Mouse (Mus musculus): Measurements from ENCODE around the gene Plcg2. TPM values are rescaled to one million over a fixed set of nuclear protein-coding genes. Genes with fewer than 3 reads are reported as not detected.
A peak's percentile ranks its signal among the peaks of the same experiment; 100 is the strongest.

The Plcg2 gene
- polyA plus RNA-seq, 2 experiments, result 3.2 to 3.6 TPM

DNA sequence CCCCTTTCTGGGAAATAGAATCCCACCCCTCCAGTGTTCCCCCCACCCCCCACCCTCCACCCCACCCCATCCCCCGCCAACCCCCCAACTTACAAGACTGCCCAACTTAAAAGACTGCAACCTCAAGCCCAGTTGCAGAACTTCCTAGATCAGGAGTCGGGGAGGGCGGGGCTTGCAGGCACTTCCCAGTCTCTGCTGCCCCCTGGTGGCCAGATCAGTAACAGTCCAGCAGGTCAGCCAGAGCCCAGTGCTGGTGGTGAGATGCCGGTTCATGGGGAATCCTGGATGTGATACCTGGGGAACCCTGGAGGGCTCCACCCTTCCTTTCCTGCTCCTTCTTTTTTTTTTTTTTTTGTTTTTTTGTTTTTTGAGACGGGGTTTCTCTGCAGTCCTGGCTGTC, 23.1 kb upstream of the Plcg2 start:
- Histone ChIP-seq H3K4me1 (ENCODE audit: control insufficient read depth, insufficient read depth, low read length) (peaks cover 5% of the 10 kb centered on the region), H3K9ac (ENCODE audit: low read depth, low read length, severe bottlenecking) (no peak overlapping the region), H3K4me2 (replicated peaks; ENCODE audit: low read depth, low read length, severe bottlenecking) (no peak overlapping the region), H3K4me3 (replicated peaks; ENCODE audit: low read length) (no peak overlapping the region), H3K9me3 (ENCODE audit: control insufficient read depth, low read length) (no peaks in the 10 kb centered on the region), H3K36me3 (ENCODE audit: control insufficient read depth, insufficient read depth, low read length) (no peaks in the 10 kb centered on the region), H3K27me3 (ENCODE audit: control insufficient read depth, insufficient read depth, low read length) (no peaks in the 10 kb centered on the region), H3K27ac (replicated peaks; ENCODE audit: low read depth, low read length) (no peak overlapping the region)
- DNase-seq (ENCODE audit: low spot score) (peak; percentile 90), ATAC-seq (ENCODE audit: low FRiP score, low read depth) (peak; percentile 64)
- 0% methylated on average over 5 of the region's 5 CpGs for WGBS
- no peak for TF ChIP-seq POLR2A (IDR thresholded peaks at IDR 0.05; ENCODE audit: borderline replicate concordance, extremely low read depth, insufficient read depth, insufficient read length)

DNA sequence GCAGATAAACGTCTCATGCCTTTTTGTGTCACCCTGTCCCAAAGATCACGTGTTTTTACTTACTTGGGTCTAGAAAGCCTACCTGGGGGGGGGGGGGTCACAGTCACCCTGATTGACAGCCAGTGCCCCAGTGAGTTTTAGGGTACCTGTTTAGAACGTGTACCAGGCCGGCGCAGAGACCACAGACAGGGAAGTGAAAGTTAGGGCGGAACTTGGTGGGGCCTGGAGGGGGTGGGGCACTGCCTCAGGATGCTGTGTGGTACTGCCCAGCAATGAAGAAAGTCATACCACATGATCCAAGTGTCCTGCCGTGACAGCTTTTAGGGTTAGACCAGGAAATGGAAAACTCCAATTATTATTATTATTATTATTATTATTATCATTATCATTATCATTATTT, 22.3 kb upstream of the Plcg2 start:
- no peak for ATAC-seq (ENCODE audit: low FRiP score, low read depth)
- Histone ChIP-seq H3K9me3 (ENCODE audit: control insufficient read depth, low read length) (no peaks in the 10 kb centered on the region), H3K27me3 (ENCODE audit: control insufficient read depth, insufficient read depth, low read length) (no peaks in the 10 kb centered on the region), H3K4me1 (ENCODE audit: control insufficient read depth, insufficient read depth, low read length) (no peaks in the 10 kb centered on the region), H3K4me3 (replicated peaks; ENCODE audit: low read length) (no peak overlapping the region), H3K9ac (ENCODE audit: low read depth, low read length, severe bottlenecking) (no peak overlapping the region), H3K36me3 (ENCODE audit: control insufficient read depth, insufficient read depth, low read length) (no peaks in the 10 kb centered on the region), H3K27ac (replicated peaks; ENCODE audit: low read depth, low read length) (no peak overlapping the region), H3K4me2 (replicated peaks; ENCODE audit: low read depth, low read length, severe bottlenecking) (no peak overlapping the region)
- no peak for DNase-seq (ENCODE audit: low spot score)
- 81% methylated on average over 7 of the region's 7 CpGs for WGBS
- no peak for TF ChIP-seq POLR2A (IDR thresholded peaks at IDR 0.05; ENCODE audit: borderline replicate concordance, extremely low read depth, insufficient read depth, insufficient read length)

DNA sequence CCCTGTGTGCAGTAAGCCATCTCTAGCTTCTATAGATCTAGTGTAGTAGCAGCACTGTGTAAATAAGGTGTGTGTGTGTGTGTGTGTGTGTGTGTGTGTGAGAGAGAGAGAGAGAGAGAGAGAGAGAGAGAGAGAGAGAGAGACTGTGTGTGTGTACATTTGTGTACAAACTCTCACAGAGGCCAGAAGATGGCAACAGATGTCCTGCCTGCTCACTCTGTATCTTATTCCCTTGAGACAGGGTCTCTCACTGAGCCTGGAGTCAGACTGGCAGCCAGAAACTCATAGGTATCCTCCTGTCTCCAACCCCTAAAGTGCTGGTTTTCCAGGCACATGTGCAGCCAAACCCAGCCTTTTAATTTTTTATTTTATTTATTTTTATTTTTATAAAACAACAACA, 20.0 kb upstream of the Plcg2 start:
- DNase-seq (ENCODE audit: low spot score), result no peak
- ATAC-seq (ENCODE audit: low FRiP score, low read depth), result no peak
- H3K4me1 ChIP-seq (ENCODE audit: control insufficient read depth, insufficient read depth, low read length), result no peaks in the 10 kb centered on the region
- no peaks in the 10 kb centered on the region for H3K27me3 ChIP-seq (ENCODE audit: control insufficient read depth, insufficient read depth, low read length)
- H3K4me3 ChIP-seq (replicated peaks; ENCODE audit: low read length), result no peak overlapping the region
- H3K9ac ChIP-seq (ENCODE audit: low read depth, low read length, severe bottlenecking), result no peak overlapping the region
- TF ChIP-seq POLR2A (IDR thresholded peaks at IDR 0.05; ENCODE audit: borderline replicate concordance, extremely low read depth, insufficient read depth, insufficient read length), result no peak
- H3K4me2 ChIP-seq (replicated peaks; ENCODE audit: low read depth, low read length, severe bottlenecking), result no peak overlapping the region
- H3K36me3 ChIP-seq (ENCODE audit: control insufficient read depth, insufficient read depth, low read length), result no peaks in the 10 kb centered on the region
- H3K9me3 ChIP-seq (ENCODE audit: control insufficient read depth, low read length), result no peaks in the 10 kb centered on the region
- no peak overlapping the region for H3K27ac ChIP-seq (replicated peaks; ENCODE audit: low read depth, low read length)

DNA sequence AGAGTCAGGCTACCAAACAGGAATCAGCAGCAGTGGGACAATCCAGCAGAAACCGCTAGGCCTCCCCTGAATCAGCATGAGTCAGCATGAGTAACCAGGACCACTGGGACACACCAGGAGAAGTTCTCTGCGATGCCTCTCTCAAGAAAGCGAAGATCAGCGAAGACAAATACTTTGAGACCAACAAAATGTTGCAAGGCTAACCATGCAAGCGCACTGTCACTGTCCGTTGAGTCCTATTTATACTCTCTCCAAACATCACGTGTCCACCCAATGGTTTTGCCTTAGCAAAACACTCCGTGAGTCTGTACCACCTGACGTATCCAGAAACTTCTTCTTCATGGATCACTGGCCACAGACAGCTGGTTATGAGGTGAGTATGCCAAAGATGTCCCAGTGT, 18.1 kb upstream of the Plcg2 start:
- H3K27me3 ChIP-seq (ENCODE audit: control insufficient read depth, insufficient read depth, low read length), result no peaks in the 10 kb centered on the region
- 94% methylated on average over 9 of the region's 9 CpGs for WGBS
- H3K27ac ChIP-seq (replicated peaks; ENCODE audit: low read depth, low read length), result no peak overlapping the region
- H3K4me3 ChIP-seq (replicated peaks; ENCODE audit: low read length), result no peak overlapping the region
- ATAC-seq (ENCODE audit: low FRiP score, low read depth) (no peak), DNase-seq (ENCODE audit: low spot score) (no peak)
- H3K9ac ChIP-seq (ENCODE audit: low read depth, low read length, severe bottlenecking), result no peak overlapping the region
- no peak for TF ChIP-seq POLR2A (IDR thresholded peaks at IDR 0.05; ENCODE audit: borderline replicate concordance, extremely low read depth, insufficient read depth, insufficient read length)
- H3K4me1 ChIP-seq (ENCODE audit: control insufficient read depth, insufficient read depth, low read length), result no peaks in the 10 kb centered on the region
- no peaks in the 10 kb centered on the region for H3K36me3 ChIP-seq (ENCODE audit: control insufficient read depth, insufficient read depth, low read length)
- no peak overlapping the region for H3K4me2 ChIP-seq (replicated peaks; ENCODE audit: low read depth, low read length, severe bottlenecking)
- H3K9me3 ChIP-seq (ENCODE audit: control insufficient read depth, low read length), result no peaks in the 10 kb centered on the region

DNA sequence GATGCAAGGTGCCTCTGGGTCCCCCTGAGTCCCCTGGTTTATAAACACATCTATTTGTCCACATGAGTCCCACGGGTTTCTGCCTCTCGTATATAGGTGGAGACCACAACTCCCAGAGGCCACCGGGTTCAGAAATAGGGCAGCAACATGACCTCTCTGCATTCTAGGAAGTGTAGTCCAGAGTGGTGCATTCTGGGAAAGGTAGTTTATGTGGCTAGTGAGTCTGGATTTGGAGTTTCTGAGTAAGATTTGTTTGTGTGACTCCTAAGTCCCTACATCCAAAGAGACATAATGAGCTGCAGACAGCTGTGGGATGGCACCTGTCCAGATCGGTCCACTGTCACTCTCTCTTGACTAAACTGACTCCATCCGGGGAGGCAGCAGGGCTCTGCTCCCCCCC, 17.6 kb upstream of the Plcg2 start:
- no peaks in the 10 kb centered on the region for H3K9me3 ChIP-seq (ENCODE audit: control insufficient read depth, low read length)
- H3K27ac ChIP-seq (replicated peaks; ENCODE audit: low read depth, low read length), result no peak overlapping the region
- H3K36me3 ChIP-seq (ENCODE audit: control insufficient read depth, insufficient read depth, low read length), result no peaks in the 10 kb centered on the region
- no peaks in the 10 kb centered on the region for H3K4me1 ChIP-seq (ENCODE audit: control insufficient read depth, insufficient read depth, low read length)
- H3K9ac ChIP-seq (ENCODE audit: low read depth, low read length, severe bottlenecking), result no peak overlapping the region
- no peak for DNase-seq (ENCODE audit: low spot score)
- H3K4me2 ChIP-seq (replicated peaks; ENCODE audit: low read depth, low read length, severe bottlenecking), result no peak overlapping the region
- WGBS, result 60% methylated on average over 5 of the region's 5 CpGs
- H3K27me3 ChIP-seq (ENCODE audit: control insufficient read depth, insufficient read depth, low read length), result no peaks in the 10 kb centered on the region
- no peak overlapping the region for H3K4me3 ChIP-seq (replicated peaks; ENCODE audit: low read length)
- ATAC-seq (ENCODE audit: low FRiP score, low read depth), result 0 out of 2 replicates have a peak, but pooled peaks have one; percentile 31
- TF ChIP-seq POLR2A (IDR thresholded peaks at IDR 0.05; ENCODE audit: borderline replicate concordance, extremely low read depth, insufficient read depth, insufficient read length), result no peak

DNA sequence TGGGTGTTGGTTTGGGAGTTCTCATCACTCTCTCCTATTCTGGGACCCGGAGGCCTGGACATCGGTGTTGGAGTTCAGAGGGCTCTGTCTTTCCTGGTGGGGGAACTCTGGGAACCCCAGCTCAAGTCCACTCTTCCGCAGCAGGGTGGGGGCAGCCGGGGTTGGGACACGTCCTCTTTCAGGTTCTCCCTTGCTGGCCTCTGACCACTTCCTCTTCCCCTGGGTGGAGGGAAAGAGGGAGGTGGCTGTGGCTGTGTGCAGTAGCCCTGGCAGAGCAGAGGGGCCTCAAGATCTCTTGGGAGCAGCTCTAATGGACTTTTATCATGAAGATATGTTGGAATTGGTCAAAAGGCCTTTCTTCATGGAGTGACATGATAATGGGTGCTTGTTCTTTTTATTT, 16.3 kb upstream of the Plcg2 start:
- Histone ChIP-seq H3K4me1 (ENCODE audit: control insufficient read depth, insufficient read depth, low read length) (no peaks in the 10 kb centered on the region), H3K9ac (ENCODE audit: low read depth, low read length, severe bottlenecking) (no peak overlapping the region), H3K27me3 (ENCODE audit: control insufficient read depth, insufficient read depth, low read length) (no peaks in the 10 kb centered on the region), H3K36me3 (ENCODE audit: control insufficient read depth, insufficient read depth, low read length) (no peaks in the 10 kb centered on the region), H3K27ac (replicated peaks; ENCODE audit: low read depth, low read length) (no peak overlapping the region), H3K9me3 (ENCODE audit: control insufficient read depth, low read length) (no peaks in the 10 kb centered on the region), H3K4me3 (replicated peaks; ENCODE audit: low read length) (no peak overlapping the region), H3K4me2 (replicated peaks; ENCODE audit: low read depth, low read length, severe bottlenecking) (no peak overlapping the region)
- ATAC-seq (ENCODE audit: low FRiP score, low read depth) (no peak), DNase-seq (ENCODE audit: low spot score) (no peak)
- 81% methylated on average over 5 of the region's 5 CpGs for WGBS
- no peak for TF ChIP-seq POLR2A (IDR thresholded peaks at IDR 0.05; ENCODE audit: borderline replicate concordance, extremely low read depth, insufficient read depth, insufficient read length)
